Mouse (Mus musculus) heart, postnatal 25 days (tissue): ENCODE results near the gene Os9. TPM values are rescaled to one million over a fixed set of nuclear protein-coding genes. Genes with fewer than 3 reads are reported as not detected.
"Not testable (repeated sequence)": the region's sequence is repeated elsewhere in the genome, so short reads cannot be mapped to it uniquely, and the experiment has no call there.

Experiments
- DNase-seq: peaks from one replicate; pipeline ENCODE4 v3.0.0; 2022; ENCODE audit warnings: low spot score
- intact Hi-C: fragments of 180-260 bp; cut with DNase I; formaldehyde crosslinking; loops from one replicate; pipeline ENCODE4 v1.15.1; 2025
- total RNA-seq, 2 experiments: library from RNA; stranded (reverse); gene quantifications; 2 replicates each; pipeline ENCODE4 v1.2.3; 2021

Gene Os9
- total RNA-seq, 2 experiments from 2014 or later: 25.0 to 25.1 TPM

- no peak for DNase-seq
- intact Hi-C loops: no loop called here
Measured at GRCm38 (mm10) chr10:127090560-127091411, 30.1 kb downstream of the Os9 start.

DNA sequence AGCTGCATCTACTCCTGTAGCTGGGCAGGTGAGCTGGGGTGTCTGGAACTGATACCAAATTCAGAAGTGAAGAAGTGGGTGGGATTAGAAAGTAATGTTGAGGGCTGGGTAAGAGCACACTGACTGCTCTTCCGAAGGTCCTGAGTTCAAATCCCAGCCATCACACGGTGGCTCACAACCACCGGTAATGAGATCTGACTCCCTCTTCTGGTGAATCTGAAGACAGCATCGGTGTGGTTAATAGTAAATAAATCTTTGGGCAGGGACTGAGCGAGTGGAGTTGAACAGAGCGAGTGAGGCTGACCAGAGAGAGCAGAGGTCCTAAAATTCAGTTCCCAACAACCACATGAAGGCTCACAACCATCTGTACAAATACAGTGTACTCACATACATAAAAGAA, 35.3 kb downstream of the Os9 start:
- intact Hi-C loops: no loop called here
- DNase-seq: no peak

DNA sequence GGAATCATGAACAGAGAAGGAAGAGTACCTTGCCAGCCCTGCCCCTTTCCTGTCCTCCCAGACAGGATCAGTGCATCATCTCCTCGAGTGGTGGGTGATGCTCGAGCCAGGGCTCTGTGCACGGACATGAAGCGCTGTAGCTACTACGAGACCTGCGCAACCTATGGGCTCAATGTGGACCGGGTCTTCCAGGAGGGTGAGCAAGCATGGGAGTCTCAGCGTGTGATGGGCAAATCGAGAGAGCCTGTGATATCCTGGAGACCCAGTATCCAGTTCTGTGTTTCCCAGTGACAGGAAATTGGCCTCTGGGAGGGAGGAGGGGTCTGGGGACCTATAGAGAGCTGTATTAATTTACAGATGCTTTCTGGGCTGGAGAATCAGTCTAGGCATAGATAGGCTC, 35.9 kb downstream of the Os9 start:
- intact Hi-C loops: no loop called here
- no peak for DNase-seq

DNA sequence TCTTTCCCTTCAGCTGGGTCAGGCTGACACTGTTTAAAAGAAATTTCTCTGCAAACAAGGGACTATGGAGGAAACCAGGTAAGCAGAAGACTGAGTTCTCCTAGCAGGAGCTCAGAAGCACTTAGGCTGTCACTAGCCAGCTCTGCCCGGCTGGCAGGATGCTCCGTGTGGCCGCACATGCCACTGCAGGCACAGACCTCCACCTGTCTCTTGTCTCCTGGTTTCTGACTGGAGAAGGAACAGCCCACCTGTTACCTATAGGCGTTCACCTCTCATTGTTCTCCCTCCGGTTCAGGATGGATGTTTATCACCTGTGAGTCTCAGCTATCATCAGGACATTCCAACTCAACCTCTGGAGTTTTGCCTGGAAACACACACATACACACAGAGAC, 37.0 kb downstream of the Os9 start:
- intact Hi-C loops: no loop called here
- DNase-seq: no peak

DNA sequence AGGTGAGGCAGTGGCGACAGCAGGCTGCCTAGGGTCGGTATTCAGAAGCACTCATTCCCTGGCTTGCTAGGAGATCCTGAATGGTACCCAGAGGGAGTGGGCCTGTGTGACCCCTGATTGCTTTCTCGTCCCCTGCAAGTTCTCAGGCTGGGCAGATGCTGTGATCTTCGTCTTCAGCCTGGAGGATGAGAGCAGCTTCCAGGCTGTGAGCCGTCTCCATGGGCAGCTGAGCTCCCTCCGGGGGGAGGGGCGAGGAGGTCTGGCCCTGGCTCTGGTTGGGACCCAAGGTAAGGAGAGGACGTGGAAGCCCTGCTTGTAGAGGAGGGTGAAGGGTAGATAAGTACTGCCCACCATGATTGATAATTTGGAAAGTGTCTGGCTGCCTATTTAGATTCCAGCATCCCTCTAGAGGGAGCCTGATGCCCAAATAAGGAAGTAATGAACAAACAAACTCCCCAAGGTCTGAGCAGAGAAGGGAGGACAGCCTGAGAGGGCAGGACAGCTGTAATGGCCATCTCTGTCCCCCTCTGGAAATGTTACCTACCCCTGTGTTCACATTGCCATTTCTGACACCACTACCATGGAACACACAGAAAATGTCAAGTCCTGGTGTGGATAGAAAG, 37.5 kb downstream of the Os9 start:
- intact Hi-C loops: no loop called here

DNA sequence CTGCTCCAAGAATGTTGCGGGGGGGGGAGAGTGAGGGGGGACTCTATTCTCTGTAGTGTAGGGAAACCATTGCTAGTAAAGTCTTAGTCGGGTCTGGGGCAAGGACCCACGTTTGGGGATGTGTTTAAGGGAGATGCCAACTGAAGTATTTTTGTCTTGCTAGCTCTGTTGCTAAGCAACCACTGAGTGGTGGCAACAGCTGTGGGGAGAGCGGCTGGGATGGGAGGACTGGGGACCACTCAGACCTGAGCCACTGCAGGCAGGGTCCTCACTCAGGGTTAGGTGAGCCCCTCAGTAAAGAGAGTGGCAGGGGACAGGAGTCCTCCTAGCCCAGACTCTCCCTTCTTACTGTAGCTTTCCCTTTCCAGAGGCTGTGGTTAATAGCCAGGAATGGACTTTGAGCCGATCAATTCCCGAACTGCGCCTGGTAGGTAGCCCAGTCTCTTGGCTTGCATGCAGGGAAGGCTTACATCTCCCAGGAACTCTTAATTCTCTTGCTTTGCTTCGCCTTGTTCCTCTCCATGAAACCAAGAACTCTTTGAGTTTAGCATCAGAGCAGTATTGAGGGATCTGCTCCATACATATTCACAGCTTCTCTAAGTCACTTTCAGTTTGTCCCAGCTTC, 38.8 kb downstream of the Os9 start:
- intact Hi-C loops: no loop called here

More for the DNA sequence above, 37.5 kb downstream of the Os9 start:
- DNase-seq: no peak

DNA sequence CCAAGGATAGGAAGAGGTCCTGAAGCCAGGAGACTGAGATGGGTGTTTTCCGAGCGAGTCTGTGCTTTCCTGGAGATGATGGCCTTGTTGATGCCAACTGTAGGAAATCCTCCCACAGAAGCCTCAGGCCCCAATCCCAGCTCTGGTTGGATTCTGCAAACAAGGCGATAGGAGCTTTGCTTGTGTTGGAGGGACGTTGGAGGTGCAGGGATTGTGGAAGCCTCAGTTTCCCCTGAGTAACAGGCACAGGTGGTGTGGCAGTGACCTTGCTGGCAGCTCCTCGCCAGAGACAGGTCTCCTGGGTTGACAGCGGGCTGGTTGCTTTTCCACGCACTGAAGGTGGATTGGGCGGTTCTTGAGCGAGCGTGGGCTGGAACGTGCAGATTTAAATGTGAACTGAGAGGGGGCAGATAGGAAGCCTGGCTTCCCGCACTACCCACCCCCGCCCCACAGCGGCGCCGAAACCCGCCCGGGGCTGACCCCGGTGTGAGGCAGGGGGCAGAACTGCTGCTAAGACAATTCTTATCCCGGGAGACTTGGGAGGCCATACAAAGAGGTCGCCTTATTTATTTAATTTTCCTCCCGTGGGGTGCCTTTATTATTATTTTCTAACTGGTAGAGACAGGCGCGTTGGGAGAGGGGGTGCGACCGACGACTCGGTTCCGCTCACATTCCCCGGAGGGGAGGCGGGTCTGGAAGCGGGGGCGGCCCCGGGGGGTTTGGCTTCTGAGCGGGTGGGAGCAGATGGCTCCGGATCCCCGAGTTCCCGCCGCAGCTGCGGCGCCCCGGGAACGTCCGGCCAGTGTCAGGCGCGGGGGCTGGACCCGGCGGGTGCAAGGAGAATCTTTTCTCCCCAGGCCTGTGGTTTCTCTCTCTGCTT, 39.8 kb downstream of the Os9 start:
- no peak for DNase-seq
- intact Hi-C loops: no loop called here

More for the DNA sequence above, 38.8 kb downstream of the Os9 start:
- DNase-seq: no peak

GRCm38 (mm10) chr10:127079665-127080391, 41.1 kb downstream of the Os9 start:
- no peak for DNase-seq
- intact Hi-C loops: no loop called here

DNA sequence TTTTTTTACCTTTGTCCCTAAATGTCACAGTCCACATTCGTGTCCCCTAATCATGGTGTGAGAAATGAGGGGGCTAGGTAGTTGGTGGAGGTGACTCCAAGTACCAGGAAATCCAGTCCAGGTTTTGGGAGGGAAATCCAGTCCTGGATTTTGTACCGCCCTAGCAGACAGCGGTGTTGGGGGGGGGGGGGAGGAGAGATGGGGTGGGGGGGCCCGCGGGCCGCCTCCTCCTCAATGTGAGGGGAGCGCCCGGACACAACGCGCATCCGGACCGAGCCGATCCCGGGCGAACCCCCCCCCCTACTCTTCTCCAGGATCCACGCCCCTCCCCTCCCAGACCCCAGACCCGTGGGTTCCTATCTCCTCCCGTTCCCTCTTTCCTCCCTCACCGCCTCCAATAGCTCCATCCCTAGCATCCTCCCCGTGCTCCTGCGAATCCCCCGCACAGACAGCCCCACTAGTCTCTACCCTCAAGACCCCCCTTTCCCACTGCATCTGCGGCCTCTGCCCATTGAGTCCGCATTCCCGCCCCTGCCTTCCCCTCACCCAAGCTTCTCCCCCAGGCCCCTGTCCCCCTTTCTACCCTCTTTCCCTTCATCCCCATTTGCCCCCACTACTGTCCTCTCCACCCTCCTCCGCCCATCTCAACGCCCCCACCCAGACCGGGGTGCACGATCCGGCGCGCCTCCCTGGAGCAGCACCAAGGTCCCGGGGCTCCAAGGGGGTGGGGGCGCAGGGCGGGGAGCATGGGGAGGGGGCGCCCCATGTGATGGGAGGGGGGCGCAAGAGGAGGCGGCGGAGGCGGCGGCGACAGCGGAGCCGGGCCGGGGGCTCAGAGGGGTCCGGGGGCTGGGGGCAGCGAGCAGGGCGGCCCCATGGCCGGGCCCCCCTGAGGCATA, 42.0 kb downstream of the Os9 start:
- intact Hi-C loops: no loop called here
- DNase-seq: no peak

- intact Hi-C loops: no loop called here
- no peak for DNase-seq
Measured at GRCm38 (mm10) chr10:127078001-127078676, 42.8 kb downstream of the Os9 start.

DNA sequence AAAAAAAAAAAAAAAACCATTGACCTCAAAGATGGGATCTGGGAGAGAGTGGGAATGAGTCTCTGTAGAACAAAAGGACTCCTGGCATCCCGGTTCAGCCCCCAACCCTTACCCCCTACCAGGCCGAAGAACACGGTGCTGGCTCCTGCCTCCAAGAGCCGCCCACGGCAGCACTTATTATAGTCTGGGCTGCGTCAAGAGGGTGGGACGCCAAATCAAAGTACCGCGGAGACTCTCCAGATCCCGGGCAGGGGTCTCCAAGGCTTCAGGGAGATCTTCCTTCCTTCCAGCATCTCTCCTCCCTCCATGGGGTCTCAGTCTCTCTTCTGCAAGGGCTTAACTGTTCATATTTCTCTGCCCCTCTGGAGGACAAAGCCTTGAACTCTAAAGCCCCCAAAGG, 43.4 kb downstream of the Os9 start:
- DNase-seq: no peak
- intact Hi-C loops: no loop called here

GRCm38 (mm10) chr10:127076082-127076481, 44.8 kb downstream of the Os9 start:
- intact Hi-C loops: no loop called here
- DNase-seq: no peak

- DNase-seq: no peak
- intact Hi-C loops: no loop called here
Measured at GRCm38 (mm10) chr10:127075651-127076050, 45.3 kb downstream of the Os9 start.

GRCm38 (mm10) chr10:127075080-127075479, 45.9 kb downstream of the Os9 start, which contains the start of gene Agap2:
TSS of gene Agap2 (plus strand) at chr10:127075284.
- DNase-seq: no peak
- intact Hi-C loops: no loop called here

GRCm38 (mm10) chr10:127073981-127074380, 47.0 kb downstream of the Os9 start:
- DNase-seq: no peak
- intact Hi-C loops: no loop called here

DNA sequence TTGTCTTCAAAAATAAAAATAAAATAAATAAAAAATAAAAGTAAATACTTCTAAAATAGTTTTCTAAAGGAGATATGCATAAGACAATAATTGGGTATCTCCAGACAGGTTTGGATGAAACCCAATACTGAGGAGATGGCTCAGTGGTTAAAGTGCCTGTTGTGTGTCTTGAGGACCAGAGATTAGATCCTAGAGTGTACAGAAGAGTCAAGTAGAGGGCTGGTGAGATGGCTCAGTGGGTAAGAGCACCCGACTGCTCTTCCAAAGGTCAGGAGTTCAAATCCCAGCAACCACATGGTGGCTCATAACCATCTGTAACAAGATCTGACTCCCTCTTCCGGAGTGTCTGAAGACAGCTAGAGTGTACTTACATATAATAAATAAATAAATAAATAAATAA, 48.0 kb downstream of the Os9 start:
- intact Hi-C loops, DNase-seq: not testable (repeated sequence)

GRCm38 (mm10) chr10:127072270-127072669, 48.7 kb downstream of the Os9 start:
- intact Hi-C loops, DNase-seq: not testable (repeated sequence)

GRCm38 (mm10) chr10:127071203-127071602, 49.7 kb downstream of the Os9 start:
- intact Hi-C loops: no loop called here

More at GRCm38 (mm10) chr10:127071203-127071602, 49.7 kb downstream of the Os9 start:
- DNase-seq: no peak
